Mouse (Mus musculus): Measurements from ENCODE around the gene Cmtm1. TPM values are rescaled to one million over a fixed set of nuclear protein-coding genes. Genes with fewer than 3 reads are reported as not detected.

Cmtm1 gene
- polyA plus RNA-seq, 1 experiment from 2014 or later: 0.14 TPM

- ChIA-PET CTCF (interaction anchor here (1.1 to 2.2 kb wide), 5 partner anchors 8 to 101 kb away, joined by 3 to 9 read pairs (median 4); partner anchors contain the start of gene Dync1li2), POLR2A (interaction anchor here (0.8 to 1.2 kb wide), 2 partner anchors 101 kb away, joined by 4 to 5 read pairs; partner anchors contain the start of gene Dync1li2)
- DNase-seq (ENCODE audit: low read depth, low spot score) (no peak), ATAC-seq (no peak)
- in situ Hi-C loops (cut with MboI; ENCODE audit: low pct_unique_long_range_greater_than_20kb): loop anchor here (5.0 to 25.0 kb wide), 4 partner anchors 61 to 221 kb away; partner anchors contain the start of gene Dync1li2
- TF ChIP-seq CTCF (IDR thresholded peaks at IDR 0.05): no peak
- no peaks in the 10 kb centered on the region for H3K27me3 ChIP-seq
These were observed 31.7 kb upstream of the Cmtm1 start for GRCm38 (mm10) chr8:104341678-104342077.

GRCm38 (mm10) chr8:104341106-104341561 is 31.2 kb upstream of the Cmtm1 start:
- in situ Hi-C loops (cut with MboI; ENCODE audit: low pct_unique_long_range_greater_than_20kb): loop anchor here (5.0 to 25.0 kb wide), 4 partner anchors 61 to 221 kb away; partner anchors contain the start of gene Dync1li2
- DNase-seq (ENCODE audit: low read depth, low spot score): peak; percentile 49
- no peak for TF ChIP-seq CTCF (IDR thresholded peaks at IDR 0.05)
- ChIA-PET CTCF (interaction anchor here (0.8 to 1.1 kb wide), 2 partner anchors 70 to 102 kb away, joined by 3 to 4 read pairs; partner anchors contain the start of gene Dync1li2), POLR2A (interaction anchor here (0.8 kb wide), 1 partner anchor 102 kb away, joined by 4 read pairs; the partner anchor contains the start of gene Dync1li2)
- ATAC-seq: peak; percentile 61
- no peaks in the 10 kb centered on the region for H3K27me3 ChIP-seq

GRCm38 (mm10) chr8:104340233-104341105 is 30.5 kb upstream of the Cmtm1 start:
- no peak for TF ChIP-seq CTCF (IDR thresholded peaks at IDR 0.05)
- CTCF ChIA-PET: interaction anchor here (0.8 kb wide), 1 partner anchor 71 kb away, joined by 3 read pairs; no protein-coding TSS in a partner anchor
- in situ Hi-C loops (cut with MboI; ENCODE audit: low pct_unique_long_range_greater_than_20kb): loop anchor here (5.0 to 25.0 kb wide), 4 partner anchors 62 to 222 kb away; partner anchors contain the start of gene Dync1li2
- H3K27me3 ChIP-seq: no peaks in the 10 kb centered on the region
- DNase-seq (ENCODE audit: low read depth, low spot score): peak; percentile 19
- peak; percentile 64 for ATAC-seq
- POLR2A ChIA-PET: interaction anchor here (0.8 kb wide), 1 partner anchor 102 kb away, joined by 4 read pairs; the partner anchor contains the start of gene Dync1li2

GRCm38 (mm10) chr8:104339983-104340232 is 30.0 kb upstream of the Cmtm1 start:
- ChIA-PET POLR2A (no interaction called here), CTCF (no interaction called here)
- ATAC-seq (no peak), DNase-seq (ENCODE audit: low read depth, low spot score) (no peak)
- no peaks in the 10 kb centered on the region for H3K27me3 ChIP-seq
- TF ChIP-seq CTCF (IDR thresholded peaks at IDR 0.05): no peak
- in situ Hi-C loops (cut with MboI; ENCODE audit: low pct_unique_long_range_greater_than_20kb): loop anchor here (5.0 to 25.0 kb wide), 4 partner anchors 62 to 222 kb away; partner anchors contain the start of gene Dync1li2

GRCm38 (mm10) chr8:104339229-104339982 is 29.5 kb upstream of the Cmtm1 start, which contains the start of gene Cmtm3:
Gene Cmtm3, plus strand, starts transcription at chr8:104339410.
- ChIA-PET CTCF (no interaction called here), POLR2A (no interaction called here)
- no peak for DNase-seq (ENCODE audit: low read depth, low spot score)
- TF ChIP-seq CTCF (IDR thresholded peaks at IDR 0.05): no peak
- in situ Hi-C loops (cut with MboI; ENCODE audit: low pct_unique_long_range_greater_than_20kb): loop anchor here (25.0 kb wide), 1 partner anchor 223 kb away; no protein-coding TSS in a partner anchor
- no peaks in the 10 kb centered on the region for H3K27me3 ChIP-seq
- no peak for ATAC-seq

GRCm38 (mm10) chr8:104337890-104338289 is 27.9 kb upstream of the Cmtm1 start:
- TF ChIP-seq CTCF (IDR thresholded peaks at IDR 0.05): no peak
- ATAC-seq: no peak

GRCm38 (mm10) chr8:104336806-104337205 is 26.9 kb upstream of the Cmtm1 start:
- DNase-seq (ENCODE audit: low read depth, low spot score) (no peak), ATAC-seq (no peak)
- TF ChIP-seq CTCF (IDR thresholded peaks at IDR 0.05): no peak
- H3K27me3 ChIP-seq: peaks cover 6% of the 10 kb centered on the region
- POLR2A ChIA-PET: no interaction called here
- CTCF ChIA-PET: no interaction called here
- in situ Hi-C loops (cut with MboI; ENCODE audit: low pct_unique_long_range_greater_than_20kb): loop anchor here (25.0 kb wide), 1 partner anchor 225 kb away; no protein-coding TSS in a partner anchor

More at GRCm38 (mm10) chr8:104337890-104338289, 27.9 kb upstream of the Cmtm1 start:
- peaks cover 3% of the 10 kb centered on the region for H3K27me3 ChIP-seq
- POLR2A ChIA-PET: no interaction called here
- in situ Hi-C loops (cut with MboI; ENCODE audit: low pct_unique_long_range_greater_than_20kb): loop anchor here (25.0 kb wide), 1 partner anchor 224 kb away; no protein-coding TSS in a partner anchor
- no peak for DNase-seq (ENCODE audit: low read depth, low spot score)
- CTCF ChIA-PET: no interaction called here

- in situ Hi-C loops (cut with MboI; ENCODE audit: low pct_unique_long_range_greater_than_20kb): loop anchor here (25.0 kb wide), 1 partner anchor 228 kb away; no protein-coding TSS in a partner anchor
- CTCF ChIA-PET: interaction anchor here (1.0 to 1.4 kb wide), 2 partner anchors 8 to 10 kb away, joined by 3 read pairs; no protein-coding TSS in a partner anchor
- no peak for TF ChIP-seq CTCF (IDR thresholded peaks at IDR 0.05)
- ATAC-seq: no peak
- POLR2A ChIA-PET: no interaction called here
- peaks cover 12% of the 10 kb centered on the region for H3K27me3 ChIP-seq
- no peak for DNase-seq (ENCODE audit: low read depth, low spot score)
These were observed 24.3 kb upstream of the Cmtm1 start for GRCm38 (mm10) chr8:104334196-104334595.

GRCm38 (mm10) chr8:104333786-104334185 is 23.8 kb upstream of the Cmtm1 start:
- in situ Hi-C loops (cut with MboI; ENCODE audit: low pct_unique_long_range_greater_than_20kb): loop anchor here (25.0 kb wide), 1 partner anchor 229 kb away; no protein-coding TSS in a partner anchor
- no peak for TF ChIP-seq CTCF (IDR thresholded peaks at IDR 0.05)
- ATAC-seq (no peak), DNase-seq (ENCODE audit: low read depth, low spot score) (no peak)
- POLR2A ChIA-PET: no interaction called here
- CTCF ChIA-PET: interaction anchor here (1.0 to 1.4 kb wide), 2 partner anchors 9 to 11 kb away, joined by 3 read pairs; no protein-coding TSS in a partner anchor
- peaks cover 14% of the 10 kb centered on the region for H3K27me3 ChIP-seq

Measured in Patski (cell line).